Mouse (Mus musculus) ES-Bruce4 (cell line): ENCODE data around the gene Rplp0. TPM values are rescaled to one million over a fixed set of nuclear protein-coding genes. Genes with fewer than 3 reads are reported as not detected.

Source experiments
- H3K27ac ChIP-seq: 2 replicates; pipeline ENCODE4 v1.5.1; 2012; ENCODE audit warnings: low read length, inconsistent platforms; ENCODE audit not compliant: insufficient read depth
- H3K27me3 ChIP-seq: 2 replicates; pipeline ENCODE4 v1.6.1; 2012; ENCODE audit warnings: mild to moderate bottlenecking, low read length, inconsistent platforms; ENCODE audit not compliant: control insufficient read depth, poor library complexity, insufficient read depth, severe bottlenecking
- H3K36me3 ChIP-seq: 2 replicates; pipeline ENCODE4 v1.6.1; 2012; ENCODE audit warnings: inconsistent platforms, mild to moderate bottlenecking, low read length, moderate library complexity; ENCODE audit not compliant: control insufficient read depth, poor library complexity, insufficient read depth, severe bottlenecking
- H3K4me1 ChIP-seq: one replicate; pipeline ENCODE4 v1.8.1; 2011; ENCODE audit warnings: low read length; ENCODE audit not compliant: control insufficient read depth, insufficient read depth
- H3K4me3 ChIP-seq: 2 replicates; pipeline ENCODE4 v1.5.1; 2011; ENCODE audit warnings: low read depth, mild to moderate bottlenecking, low read length
- H3K9ac ChIP-seq: 2 replicates; pipeline ENCODE4 v1.6.1; 2012; ENCODE audit warnings: low read depth, mild to moderate bottlenecking, inconsistent platforms; ENCODE audit not compliant: poor library complexity, severe bottlenecking
- H3K9me3 ChIP-seq: replicated peaks from 2 replicates; pipeline ENCODE4 v1.6.1; 2012; ENCODE audit warnings: mild to moderate bottlenecking, low read length, inconsistent platforms; ENCODE audit not compliant: control insufficient read depth, poor library complexity, insufficient read depth, severe bottlenecking
- CTCF ChIP-seq: IDR thresholded peaks from one replicate; pipeline ENCODE4 v1.8.1; 2011; ENCODE audit warnings: low read depth, low read length
- EP300 ChIP-seq: IDR thresholded peaks from 2 replicates; pipeline ENCODE4 v1.6.1; 2011; ENCODE audit warnings: low read depth, low read length; ENCODE audit not compliant: insufficient read depth
- POLR2A ChIP-seq: IDR thresholded peaks from one replicate; pipeline ENCODE4 v1.8.1; 2011; ENCODE audit warnings: low read length; ENCODE audit not compliant: insufficient read depth
- polyA plus RNA-seq: library from polyadenylated mRNA; stranded (reverse); fragments of >200 nt; gene quantifications from 2 replicates; pipeline ENCODE4 v1.2.4, GENCODE M21; 2011; ENCODE audit warnings: low read depth; ENCODE audit not compliant: missing spikeins, insufficient read depth, insufficient read length

The Rplp0 gene
- polyA plus RNA-seq, 1 experiment, result 3,041 TPM

- H3K4me3 ChIP-seq, result no peak overlapping the region
Observed at GRCm38 (mm10) chr5:115558182-115558794, 979 bp upstream of the Rplp0 start.

GRCm38 (mm10) chr5:115560336-115560905 lies 1.2 kb downstream of the Rplp0 start:
- H3K4me1 ChIP-seq, result no peaks in the 10 kb centered on the region
- peak overlapping the region; percentile 94 for H3K9ac ChIP-seq
- H3K4me3 ChIP-seq, result peak overlapping the region; percentile 82
- no peaks in the 10 kb centered on the region for H3K9me3 ChIP-seq
- peak overlapping the region; percentile 43 for H3K27ac ChIP-seq
- H3K36me3 ChIP-seq, result peaks cover 37% of the 10 kb centered on the region
- TF ChIP-seq EP300 (no peak), POLR2A (no peak), CTCF (no peak)
- H3K27me3 ChIP-seq, result no peaks in the 10 kb centered on the region

More at GRCm38 (mm10) chr5:115558182-115558794, 979 bp upstream of the Rplp0 start:
- H3K27me3 ChIP-seq, result no peaks in the 10 kb centered on the region
- no peaks in the 10 kb centered on the region for H3K9me3 ChIP-seq
- H3K36me3 ChIP-seq, result peaks cover 32% of the 10 kb centered on the region
- H3K4me1 ChIP-seq, result no peaks in the 10 kb centered on the region
- H3K9ac ChIP-seq, result no peak overlapping the region
- no peak overlapping the region for H3K27ac ChIP-seq
- TF ChIP-seq CTCF (no peak), EP300 (no peak)

- no peak for TF ChIP-seq EP300
- no peak for TF ChIP-seq POLR2A
- TF ChIP-seq CTCF, result no peak
- Histone ChIP-seq H3K27me3 (no peaks in the 10 kb centered on the region), H3K4me3 (no peak overlapping the region), H3K9ac (no peak overlapping the region), H3K36me3 (peaks cover 37% of the 10 kb centered on the region), H3K27ac (no peak overlapping the region), H3K9me3 (no peaks in the 10 kb centered on the region), H3K4me1 (no peaks in the 10 kb centered on the region)
Observed at GRCm38 (mm10) chr5:115563771-115564585, 4.7 kb downstream of the Rplp0 start.

GRCm38 (mm10) chr5:115564737-115565393 lies 5.6 kb downstream of the Rplp0 start, which contains the start of gene Gcn1l1:
Gene Gcn1l1 (plus strand): TSS chr5:115565254.
- Histone ChIP-seq H3K36me3 (peaks cover 37% of the 10 kb centered on the region), H3K4me1 (no peaks in the 10 kb centered on the region), H3K27me3 (no peaks in the 10 kb centered on the region), H3K27ac (0 out of 2 replicates have a peak within 1 kb of the TSS, but pooled peaks have one; percentile 29), H3K4me3 (peak within 1 kb of the TSS; percentile 74), H3K9me3 (no peaks in the 10 kb centered on the region), H3K9ac (peak within 1 kb of the TSS; percentile 94)
- TF ChIP-seq CTCF (peak; percentile 43), EP300 (no peak), POLR2A (no peak)

- no peak for TF ChIP-seq CTCF
- TF ChIP-seq POLR2A, result no peak
- Histone ChIP-seq H3K4me1 (no peaks in the 10 kb centered on the region), H3K9me3 (no peaks in the 10 kb centered on the region), H3K4me3 (peak overlapping the region; percentile 74), H3K27me3 (no peaks in the 10 kb centered on the region), H3K9ac (peak overlapping the region; percentile 94), H3K27ac (no peak overlapping the region), H3K36me3 (peaks cover 35% of the 10 kb centered on the region)
Observed at GRCm38 (mm10) chr5:115565403-115565802, 6.1 kb downstream of the Rplp0 start.
